Mouse (Mus musculus): ENCODE measurements around the gene Gm3952. TPM values are rescaled to one million over a fixed set of nuclear protein-coding genes. Genes with fewer than 3 reads are reported as not detected.

Gm3952 gene
- polyA plus RNA-seq (2012) = not detected in 2 replicates

DNA sequence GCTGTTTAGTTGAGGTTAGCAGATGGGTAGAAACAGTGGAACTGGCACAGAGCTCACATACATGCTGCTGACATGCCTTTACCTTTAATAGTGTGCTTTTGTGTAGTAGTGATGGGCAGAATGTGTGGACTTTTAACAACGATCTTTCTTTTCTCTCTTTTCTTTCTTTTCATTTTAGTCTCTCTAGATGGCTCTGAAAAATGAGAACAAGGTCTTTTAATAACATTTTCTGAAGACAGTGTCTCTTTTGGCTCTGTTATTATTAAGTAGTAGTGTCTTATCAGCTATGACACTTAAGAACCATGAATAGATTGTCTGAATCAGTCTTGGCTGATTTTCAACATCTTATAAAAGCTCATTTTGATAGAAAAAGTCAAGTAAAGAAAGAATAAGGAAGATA lies at the start of gene Gm3952:
Gm3952 (minus strand) TSS at position 101 of the 400 bp plus-strand sequence.

Other genes with a start within 250 kb of the Gm3952 start
- 33.1 and 34.7 TPM in 2 replicates for gene Itgb1, start 113.0 kb downstream of the Gm3952 start, polyA plus RNA-seq (2012)

Measured in megakaryocyte-erythroid progenitor cell, adult 5 weeks (primary cell).